Mouse (Mus musculus): ENCODE results near the gene Sec24c.
A peak's percentile ranks its signal among the peaks of the same experiment; 100 is the strongest.
"Not testable (repeated sequence)": the region's sequence is repeated elsewhere in the genome, so short reads cannot be mapped to it uniquely, and the experiment has no call there.

Sec24c gene

DNA sequence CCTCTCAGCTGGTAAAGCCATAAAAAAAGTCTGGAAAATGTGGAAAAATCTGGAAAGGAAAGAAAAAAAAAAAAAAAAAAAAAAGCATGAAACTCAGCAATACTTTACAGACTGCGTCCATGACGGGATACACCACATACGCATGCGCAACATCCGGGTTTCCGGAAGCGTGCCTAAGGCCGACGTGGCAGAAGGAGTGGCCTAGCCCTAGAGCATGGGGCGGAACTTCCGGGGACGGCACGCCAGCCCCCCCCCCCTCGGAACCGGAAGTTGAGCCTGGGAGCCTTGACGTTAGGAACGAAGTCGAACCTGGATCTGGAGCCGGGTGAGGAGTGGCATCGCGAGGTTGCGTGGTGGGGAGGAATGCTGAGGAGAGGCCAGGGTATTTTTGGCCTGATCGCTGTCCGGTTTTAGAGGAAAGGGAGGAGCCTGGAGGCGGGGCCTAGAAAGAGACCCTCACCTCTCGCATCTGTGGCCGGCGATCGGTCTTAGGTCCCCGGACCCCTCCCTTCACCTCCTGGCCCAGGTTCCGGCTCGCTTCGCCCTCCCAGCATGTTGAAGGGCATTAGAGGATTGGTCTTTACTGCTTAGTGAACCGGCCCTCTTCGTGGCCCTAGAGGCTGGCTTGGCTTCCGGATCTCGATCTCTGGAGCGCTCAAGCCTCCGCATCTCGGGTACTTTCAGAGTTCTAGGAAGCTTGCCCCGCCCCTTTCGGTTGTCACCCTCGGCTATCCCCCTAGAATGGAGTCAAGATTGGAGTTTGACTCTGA, at the start of gene Sec24c:
Sec24c (plus strand) TSS at position 245 of the 770 bp plus-strand sequence.
- peak; percentile 99 for DNase-seq (ENCODE audit: low read depth)

DNA sequence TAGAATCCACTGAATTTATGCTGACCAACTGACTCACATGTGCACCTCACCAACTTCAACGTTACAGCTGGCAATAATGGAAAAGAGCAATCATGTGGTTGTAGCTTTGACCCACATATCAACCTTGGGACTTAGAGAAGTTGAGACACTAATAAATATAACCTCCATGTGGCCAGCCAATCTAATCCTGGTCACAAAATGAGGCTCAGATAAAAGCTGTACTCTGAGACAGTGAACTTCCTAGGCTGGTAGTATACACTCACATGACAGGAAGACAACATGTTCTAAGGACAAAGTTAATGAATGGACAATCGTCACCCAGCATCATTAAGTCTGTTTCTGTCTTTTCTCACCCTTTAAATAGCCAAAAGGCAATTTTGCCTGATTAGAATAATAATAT, 47.7 kb upstream of the Sec24c start:
- no peak for DNase-seq (ENCODE audit: low read depth)

DNA sequence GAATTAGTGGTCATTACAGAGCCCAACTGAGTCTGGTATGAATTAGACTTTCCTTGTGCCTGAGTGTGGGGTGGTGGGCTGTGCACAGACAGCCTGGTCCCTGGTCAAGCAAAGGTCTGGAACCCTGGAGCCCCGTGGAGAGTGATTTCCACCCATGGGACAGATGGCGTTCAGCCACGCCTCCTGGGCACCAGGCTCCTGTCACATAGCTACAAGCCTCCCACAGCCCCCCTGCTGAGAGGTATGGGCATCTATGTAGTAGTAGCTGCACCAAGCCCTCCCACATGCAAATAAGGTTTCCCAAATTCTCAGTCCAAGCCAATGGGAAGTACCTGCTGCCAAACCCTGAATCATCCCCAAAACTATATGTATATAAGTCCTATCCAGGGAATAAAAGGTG, 47.1 kb upstream of the Sec24c start:
- no peak for DNase-seq (ENCODE audit: low read depth)

GRCm38 (mm10) chr14:20631253-20631652, 42.9 kb upstream of the Sec24c start:
- DNase-seq (ENCODE audit: low read depth): no peak

DNA sequence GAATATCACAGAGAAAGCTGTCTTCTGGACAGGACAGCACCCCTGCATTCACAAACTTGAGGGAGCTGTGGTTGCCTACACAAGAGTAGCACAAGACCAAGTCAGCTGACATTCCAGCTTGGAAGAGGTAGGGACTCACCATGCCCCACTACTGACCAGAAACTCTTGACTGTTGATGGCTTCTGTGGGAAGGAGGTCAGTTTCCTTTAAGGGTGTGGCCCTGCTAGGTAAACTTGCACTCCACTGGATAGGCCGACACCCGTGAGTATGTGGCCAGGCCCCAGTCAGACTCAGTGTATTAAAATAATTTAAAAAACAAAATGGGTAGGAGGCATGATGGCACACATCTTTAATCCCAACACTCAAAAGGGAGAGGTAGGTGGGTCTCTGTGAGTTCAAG, 38.6 kb upstream of the Sec24c start:
- DNase-seq (ENCODE audit: low read depth): no peak

DNA sequence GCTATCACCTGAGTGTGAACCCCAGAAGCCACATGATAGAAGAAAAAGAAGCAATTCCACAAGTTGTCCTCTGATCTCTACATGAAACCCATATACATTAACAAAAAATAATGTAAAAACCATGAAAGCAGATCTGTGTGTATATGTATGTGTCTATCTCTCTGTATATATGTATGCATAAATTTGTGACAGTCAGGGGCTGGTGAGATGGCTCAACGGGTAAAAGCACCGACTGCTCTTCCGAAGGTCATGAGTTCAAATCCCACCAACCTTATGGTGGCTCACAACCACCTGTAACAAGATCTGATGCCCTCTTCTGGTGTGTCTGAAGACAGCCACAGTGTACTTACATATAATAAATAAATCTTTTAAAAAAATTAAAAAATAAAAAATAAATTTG, 37.1 kb upstream of the Sec24c start:
- not testable (repeated sequence) for DNase-seq (ENCODE audit: low read depth)

- no peak for DNase-seq (ENCODE audit: low read depth)
These were observed 36.1 kb upstream of the Sec24c start for GRCm38 (mm10) chr14:20637818-20638574.

- no peak for DNase-seq (ENCODE audit: low read depth)
These were observed 35.4 kb upstream of the Sec24c start for GRCm38 (mm10) chr14:20638702-20639101.

GRCm38 (mm10) chr14:20639918-20640619, 34.0 kb upstream of the Sec24c start:
- peak; percentile 27 for DNase-seq (ENCODE audit: low read depth)

DNA sequence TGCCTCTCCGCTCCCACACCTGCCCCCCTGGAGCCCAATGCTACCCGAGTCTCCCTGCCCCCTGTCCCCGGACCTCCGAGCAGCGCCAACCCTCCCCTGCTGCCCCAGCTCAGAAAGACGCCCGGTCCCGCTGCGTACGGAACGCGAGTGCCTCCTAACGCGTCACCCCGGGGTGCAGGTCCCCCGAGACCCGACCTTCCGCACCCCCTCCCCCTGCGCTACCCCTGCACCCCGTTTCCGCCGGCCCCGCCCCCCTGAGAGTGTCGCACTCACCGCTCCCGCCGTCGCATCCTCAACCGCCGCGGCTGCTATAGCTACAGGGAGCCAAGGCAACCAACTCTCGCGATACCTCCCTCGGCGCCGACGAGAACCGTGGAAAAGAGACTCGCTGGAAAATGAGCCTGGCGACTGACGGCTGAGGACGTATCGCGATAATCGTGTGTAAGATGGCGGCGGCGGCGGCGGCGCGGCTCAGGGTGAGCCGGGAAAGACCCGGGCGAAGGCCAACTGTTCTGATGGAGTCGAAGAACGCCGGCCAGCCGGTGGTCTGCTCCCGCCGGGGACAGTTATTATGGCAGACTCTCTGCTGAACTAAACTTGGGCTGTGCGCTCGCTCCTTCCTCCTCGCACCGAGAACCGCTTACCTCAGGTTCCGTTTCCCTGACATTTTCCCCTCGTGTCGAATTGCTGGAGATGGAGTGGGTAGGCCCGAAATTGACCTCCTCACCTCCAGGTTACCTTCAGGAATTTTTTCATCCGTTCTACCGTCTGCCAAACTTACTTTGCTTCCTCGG, 33.3 kb upstream of the Sec24c start, which contains the start of gene Usp54:
Usp54 (minus strand) TSS at position 420 of the 794 bp plus-strand sequence.
- peak; percentile 98 for DNase-seq (ENCODE audit: low read depth)

- no peak for DNase-seq (ENCODE audit: low read depth)
These were observed 32.7 kb upstream of the Sec24c start for GRCm38 (mm10) chr14:20641438-20641875.

DNA sequence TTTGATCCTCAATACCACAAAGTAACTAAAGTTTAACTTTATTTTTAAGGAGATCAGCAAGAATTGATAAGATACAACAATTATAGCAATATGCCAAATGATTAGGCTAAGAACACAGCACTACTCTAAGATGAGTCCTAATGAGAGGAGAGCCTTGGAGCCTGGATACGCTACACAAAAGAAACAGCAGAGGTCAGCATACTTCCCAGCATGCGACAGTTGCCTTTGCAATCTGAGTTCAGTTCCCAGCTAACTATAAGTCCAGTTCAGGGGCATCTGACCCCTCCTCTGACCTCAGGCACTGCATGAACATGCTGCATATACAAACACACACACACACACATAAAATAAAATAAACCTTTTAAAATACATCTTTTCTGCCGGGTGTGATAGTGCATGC, 28.6 kb upstream of the Sec24c start:
- no peak for DNase-seq (ENCODE audit: low read depth)

GRCm38 (mm10) chr14:20646381-20646780, 27.7 kb upstream of the Sec24c start:
- no peak for DNase-seq (ENCODE audit: low read depth)

DNA sequence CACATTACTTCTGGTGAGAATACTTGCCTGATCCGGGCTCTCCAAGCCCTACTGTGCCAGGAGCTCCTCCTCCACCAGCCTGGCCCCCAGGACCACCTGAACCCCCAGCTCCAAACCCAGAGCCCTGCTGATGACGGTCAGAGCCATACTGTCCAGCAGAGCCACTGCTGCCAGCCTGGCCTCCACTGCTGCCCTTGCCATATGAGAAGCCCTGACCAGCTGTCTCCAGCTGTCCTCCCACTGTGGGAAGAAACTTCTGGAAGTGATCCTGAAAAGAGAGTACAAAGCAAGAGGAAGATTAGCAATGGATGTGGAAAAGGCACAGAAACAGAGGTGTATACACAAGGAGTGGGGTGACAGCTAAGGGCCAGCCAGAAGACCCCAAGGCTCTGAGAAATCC, 23.1 kb upstream of the Sec24c start:
- no peak for DNase-seq (ENCODE audit: low read depth)

GRCm38 (mm10) chr14:20651722-20652256, 22.3 kb upstream of the Sec24c start:
- DNase-seq (ENCODE audit: low read depth): no peak

DNA sequence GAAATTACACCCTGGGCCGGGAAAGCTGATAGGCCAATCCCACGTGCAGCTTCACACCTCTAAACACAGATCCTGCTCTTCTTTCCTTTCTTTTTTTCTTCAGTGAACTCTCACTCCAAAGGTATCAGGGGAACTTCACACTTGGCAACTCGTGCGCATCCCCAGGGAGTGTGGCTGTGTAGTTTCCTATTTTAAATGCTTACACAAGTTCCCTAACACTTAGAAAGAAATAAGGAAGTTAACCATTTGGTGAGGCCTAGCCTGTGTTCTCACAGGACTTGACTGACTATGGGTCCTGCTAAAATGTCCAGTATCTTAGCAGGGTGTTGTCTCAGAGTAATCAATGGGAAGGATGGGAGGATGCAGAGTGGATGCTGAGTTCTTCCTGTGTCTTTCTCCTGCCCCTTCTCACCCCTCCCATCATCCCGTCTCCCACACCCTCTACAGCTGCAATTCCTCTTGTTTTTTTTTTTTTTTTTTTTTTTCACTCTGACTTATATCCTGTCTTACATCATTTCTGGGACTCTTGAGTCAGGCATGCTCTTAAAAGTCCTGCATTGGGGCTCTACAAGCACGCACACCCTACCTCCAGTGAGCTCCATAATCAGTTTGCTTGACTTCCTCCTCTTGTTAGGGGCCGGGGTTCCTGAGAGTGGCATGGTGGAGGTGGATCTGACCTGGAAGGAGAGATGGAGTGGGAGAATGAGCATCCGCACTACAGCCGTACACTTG, 19.3 kb upstream of the Sec24c start:
- DNase-seq (ENCODE audit: low read depth): peak; percentile 10

GRCm38 (mm10) chr14:20655731-20656130, 18.4 kb upstream of the Sec24c start:
- no peak for DNase-seq (ENCODE audit: low read depth)

- no peak for DNase-seq (ENCODE audit: low read depth)
These were observed 17.7 kb upstream of the Sec24c start, which contains the start of gene Myoz1 for GRCm38 (mm10) chr14:20656361-20656760. TSS of gene Myoz1 (minus strand) at chr14:20656540.

- DNase-seq (ENCODE audit: low read depth): peak; percentile 77
These were observed 15.8 kb upstream of the Sec24c start for GRCm38 (mm10) chr14:20658326-20658725.

DNA sequence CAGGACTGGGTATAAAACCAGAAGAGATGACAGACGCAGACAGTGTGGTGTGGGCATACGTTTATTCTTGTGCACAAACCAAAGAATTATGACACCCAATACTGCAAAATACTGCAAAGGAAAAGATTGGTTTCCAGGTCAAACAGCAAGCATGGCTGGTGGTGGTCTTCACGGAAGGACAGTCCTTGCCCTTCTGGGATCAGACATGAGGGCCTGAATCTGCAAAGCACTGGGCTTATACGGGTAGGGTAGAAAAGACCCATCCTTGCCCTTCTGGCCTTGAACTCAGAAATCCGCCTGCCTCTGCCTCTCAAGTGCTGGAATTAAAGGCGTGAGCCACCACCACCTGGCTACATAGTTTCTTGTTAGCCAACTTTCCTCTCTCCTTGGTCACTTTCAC, 15.2 kb upstream of the Sec24c start:
- no peak for DNase-seq (ENCODE audit: low read depth)

GRCm38 (mm10) chr14:20659687-20660086, 14.4 kb upstream of the Sec24c start:
- no peak for DNase-seq (ENCODE audit: low read depth)

All from NIH3T3 (cell line).